Mouse (Mus musculus): ENCODE results near the gene Bmper. TPM values are rescaled to one million over a fixed set of nuclear protein-coding genes. Genes with fewer than 3 reads are reported as not detected.
A peak's percentile ranks its signal among the peaks of the same experiment; 100 is the strongest.

Bmper gene
- total RNA-seq, 2 experiments from 2014 or later, result 1.0 to 2.2 TPM

DNA sequence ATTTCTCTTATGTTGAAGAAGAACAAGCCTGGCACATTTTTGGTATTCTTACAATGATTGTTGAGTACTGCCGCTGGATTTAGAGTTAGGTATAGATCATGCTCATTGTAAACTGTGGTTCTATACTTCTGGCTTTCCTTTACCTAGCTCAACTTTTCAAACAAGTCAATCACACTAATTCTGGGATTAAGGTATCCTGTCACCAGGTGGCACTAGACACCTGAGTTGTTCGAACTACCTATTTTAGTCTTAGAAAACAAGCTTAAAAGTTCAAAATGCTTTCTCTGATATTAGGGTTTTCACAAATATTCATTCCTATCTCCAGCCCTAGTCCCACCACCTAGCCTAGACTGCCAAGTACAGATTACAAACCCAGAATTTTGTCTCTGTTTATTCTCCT is 196.2 kb downstream of the Bmper start:
- no peak for DNase-seq (ENCODE audit: low spot score in 2 of 2)

- DNase-seq (ENCODE audit: low spot score in 2 of 2), result no peak
Measured at GRCm38 (mm10) chr9:23423748-23424147, 200.9 kb downstream of the Bmper start.

DNA sequence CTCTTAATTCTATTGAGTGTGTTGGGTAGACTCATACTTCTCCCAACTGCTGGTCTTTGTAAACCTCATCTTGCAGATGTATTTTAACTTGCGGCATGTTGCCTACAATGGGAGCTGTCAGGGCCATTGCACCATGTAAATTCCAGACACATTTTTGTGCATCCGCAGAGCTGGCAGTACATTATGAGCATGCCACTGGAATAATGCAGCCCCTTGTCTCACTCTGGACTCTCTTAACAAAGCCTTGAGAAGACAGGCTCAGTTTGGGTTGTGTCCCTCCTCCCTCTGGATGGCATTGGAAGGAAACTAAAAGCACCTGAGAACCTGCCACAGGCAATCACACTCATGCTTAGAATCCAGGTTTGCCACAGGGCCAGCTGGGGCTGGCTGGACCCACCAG is 209.8 kb downstream of the Bmper start:
- DNase-seq (ENCODE audit: low spot score in 2 of 2), result no peak

DNA sequence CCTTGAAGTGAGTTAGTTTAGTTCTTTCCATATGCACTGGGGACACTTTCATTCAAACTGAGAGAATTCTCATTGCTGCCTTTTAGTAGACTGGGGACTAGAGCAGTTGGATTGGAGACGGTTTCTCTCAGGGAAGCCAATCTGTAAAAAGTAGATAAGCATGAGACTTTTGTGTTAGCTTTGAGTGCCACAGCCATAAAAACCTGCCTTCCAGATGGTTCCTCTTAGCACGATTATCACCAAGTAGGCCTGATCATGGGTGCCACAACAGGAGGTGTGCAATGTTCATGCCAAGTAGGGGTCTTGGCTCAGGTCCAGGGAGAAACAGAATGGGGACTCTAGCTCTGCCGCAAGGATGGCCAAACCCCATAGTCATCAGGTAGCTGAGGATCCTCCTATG is 210.4 kb downstream of the Bmper start:
- no peak for DNase-seq (ENCODE audit: low spot score in 2 of 2)

GRCm38 (mm10) chr9:23436751-23437150 is 213.9 kb downstream of the Bmper start:
- no peak for DNase-seq (ENCODE audit: low spot score in 2 of 2)

DNA sequence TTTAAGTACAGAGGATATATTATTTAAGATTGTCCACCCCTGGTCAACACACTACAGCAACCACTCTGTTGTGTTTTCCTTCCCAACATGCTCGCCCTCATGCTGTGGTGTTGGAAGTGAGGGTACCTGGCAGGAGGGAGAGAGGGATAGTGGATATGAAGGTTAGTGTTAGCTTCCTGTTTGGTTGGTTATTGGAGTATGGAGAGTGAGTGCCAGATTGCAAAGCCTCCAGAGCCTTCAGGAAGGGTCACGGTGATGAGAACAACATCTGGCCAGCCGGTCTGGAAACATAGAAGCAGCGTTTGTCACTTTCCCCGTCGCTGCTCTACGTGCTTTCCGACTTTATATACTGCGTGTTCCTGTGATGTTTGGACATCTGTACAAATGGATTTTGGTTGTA is 215.8 kb downstream of the Bmper start:
- no peak for DNase-seq (ENCODE audit: low spot score in 2 of 2)

DNA sequence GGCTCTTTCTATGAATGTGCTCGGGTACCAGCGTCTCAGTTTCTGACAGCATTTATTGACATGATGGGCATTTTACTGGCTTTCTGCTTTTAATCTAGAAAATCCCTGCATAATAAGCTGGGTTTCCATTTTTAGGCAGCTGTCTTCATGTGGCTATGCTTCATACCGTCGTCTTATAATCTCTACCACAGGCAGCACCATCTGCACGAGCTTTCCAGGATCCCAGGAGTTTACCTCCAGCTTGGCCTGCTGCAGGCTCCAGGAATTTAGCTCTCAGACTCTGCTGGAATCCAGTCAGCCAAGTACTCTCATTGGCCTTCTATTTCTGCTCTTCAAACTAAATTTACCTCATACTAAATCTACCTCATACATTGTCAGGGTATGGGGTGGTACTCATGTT is 219.3 kb downstream of the Bmper start:
- no peak for DNase-seq (ENCODE audit: low spot score in 2 of 2)

DNA sequence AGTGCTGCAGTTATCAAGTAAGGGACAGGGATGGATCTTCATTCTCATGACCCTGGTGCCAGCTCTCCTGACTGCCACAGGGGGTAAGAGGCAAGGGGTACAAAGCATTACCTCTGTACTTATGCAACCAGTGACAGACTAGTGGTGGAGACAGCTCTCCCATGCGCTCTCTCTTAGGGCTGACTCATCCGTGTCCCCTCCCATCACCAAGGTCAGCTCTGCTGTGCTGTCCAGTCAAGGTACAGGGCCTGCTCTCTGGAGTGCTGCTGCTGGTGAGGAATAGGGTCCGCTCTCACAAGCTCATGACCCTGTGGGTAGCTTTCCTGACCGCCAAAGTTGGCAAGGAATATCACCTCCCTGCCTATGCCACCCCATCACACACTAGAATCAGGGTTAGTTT is 222.1 kb downstream of the Bmper start:
- DNase-seq (ENCODE audit: low spot score in 2 of 2), result peak in 1 of 2 experiments; percentile 23

- DNase-seq (ENCODE audit: low spot score in 2 of 2), result no peak
Measured at GRCm38 (mm10) chr9:23447271-23447961, 224.5 kb downstream of the Bmper start.

DNA sequence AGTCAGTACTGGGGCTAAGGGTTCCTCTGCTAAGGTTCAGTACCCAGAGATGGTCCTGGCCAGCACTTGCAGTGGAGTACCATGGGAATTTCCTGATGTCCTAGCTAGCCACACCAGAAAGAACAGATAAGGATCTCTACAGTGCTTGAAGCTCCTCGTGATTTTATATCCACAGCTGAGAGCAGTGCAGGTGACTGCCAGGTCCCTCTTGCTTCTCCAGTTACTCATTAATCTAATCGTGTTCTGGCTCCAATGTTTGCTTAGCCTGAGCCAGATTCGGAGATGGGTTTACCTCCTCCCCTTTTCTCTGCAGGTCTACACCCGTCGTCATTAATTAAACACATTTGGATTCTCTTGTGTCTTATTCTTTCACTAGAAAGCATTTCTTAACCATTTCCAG is 230.4 kb downstream of the Bmper start:
- no peak for DNase-seq (ENCODE audit: low spot score in 2 of 2)

DNA sequence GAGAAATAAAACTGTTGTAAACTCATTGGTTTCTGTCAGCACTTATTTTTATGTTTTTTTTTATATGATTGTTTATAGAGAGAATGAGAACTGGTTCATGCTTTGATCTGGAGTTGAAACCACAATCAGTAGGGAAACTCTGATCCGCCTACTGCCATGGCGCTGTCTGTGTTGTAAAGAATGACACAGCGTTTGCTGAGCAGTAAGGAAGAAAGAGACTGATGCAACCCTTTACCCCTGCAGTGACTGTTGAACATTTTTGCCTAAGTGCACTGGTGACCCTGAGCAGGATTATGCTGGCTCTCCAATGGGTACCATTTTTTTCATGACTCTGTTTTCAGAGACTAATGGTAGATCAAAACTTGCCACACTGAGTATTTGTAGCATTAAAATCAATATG is 234.3 kb downstream of the Bmper start:
- no peak for DNase-seq (ENCODE audit: low spot score in 2 of 2)

- DNase-seq (ENCODE audit: low spot score in 2 of 2), result no peak
Measured at GRCm38 (mm10) chr9:23460721-23461120, 237.8 kb downstream of the Bmper start.

DNA sequence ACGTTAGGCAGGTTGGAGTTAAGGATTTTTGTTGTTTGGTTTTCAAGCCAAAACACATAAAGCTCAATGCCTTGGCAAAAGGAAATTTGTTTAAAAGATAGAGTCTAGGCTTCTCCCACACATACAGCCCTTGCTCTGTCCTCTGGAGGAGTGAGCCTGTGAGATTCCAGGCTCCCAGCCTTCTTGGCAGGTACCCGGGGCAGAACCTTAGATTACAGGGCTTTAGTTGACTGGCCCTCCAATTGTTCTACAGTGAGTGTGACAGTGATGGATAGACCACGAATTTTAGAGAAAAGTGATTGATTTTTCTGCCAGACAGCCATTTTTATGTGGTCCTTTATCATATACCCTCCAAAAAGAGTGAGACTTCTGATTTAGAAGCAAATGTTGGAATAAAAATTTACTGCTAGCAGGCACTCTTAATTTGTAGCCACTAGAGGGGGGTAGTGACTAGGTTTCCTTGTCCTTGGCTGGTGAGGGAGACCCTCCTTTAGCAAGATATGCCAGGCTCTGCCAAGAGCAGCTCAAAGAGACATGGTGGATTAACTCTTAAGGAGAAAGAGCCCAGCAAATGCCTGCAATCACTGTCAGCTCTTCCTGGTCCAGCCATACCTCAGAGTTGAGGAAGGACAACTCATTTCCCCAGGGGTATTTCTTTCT is 240.2 kb downstream of the Bmper start:
- DNase-seq (ENCODE audit: low spot score in 2 of 2), result no peak

- peak in 1 of 2 experiments; percentile 14 for DNase-seq (ENCODE audit: low spot score in 2 of 2)
Measured at GRCm38 (mm10) chr9:23464981-23465630, 242.2 kb downstream of the Bmper start.

DNA sequence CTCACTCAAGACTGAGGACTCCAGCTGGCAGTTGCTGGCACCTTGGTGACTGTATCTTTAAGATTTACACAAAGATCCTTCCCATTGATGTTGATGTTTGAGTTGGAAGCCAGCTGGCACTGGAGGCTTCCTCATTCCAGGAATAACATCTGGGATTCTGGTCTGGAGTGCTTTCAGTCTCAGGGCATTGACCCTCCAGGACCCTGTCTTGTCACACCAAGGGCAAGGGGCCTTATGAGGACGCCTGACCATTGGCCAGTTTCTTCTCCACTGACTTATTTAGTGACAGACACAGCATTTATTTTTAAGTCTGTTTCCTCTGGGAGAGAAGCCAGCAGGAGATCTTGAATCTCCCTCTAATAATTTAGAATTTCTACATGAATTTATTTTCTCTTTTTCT is 247.0 kb downstream of the Bmper start:
- DNase-seq (ENCODE audit: low spot score in 2 of 2), result no peak

DNA sequence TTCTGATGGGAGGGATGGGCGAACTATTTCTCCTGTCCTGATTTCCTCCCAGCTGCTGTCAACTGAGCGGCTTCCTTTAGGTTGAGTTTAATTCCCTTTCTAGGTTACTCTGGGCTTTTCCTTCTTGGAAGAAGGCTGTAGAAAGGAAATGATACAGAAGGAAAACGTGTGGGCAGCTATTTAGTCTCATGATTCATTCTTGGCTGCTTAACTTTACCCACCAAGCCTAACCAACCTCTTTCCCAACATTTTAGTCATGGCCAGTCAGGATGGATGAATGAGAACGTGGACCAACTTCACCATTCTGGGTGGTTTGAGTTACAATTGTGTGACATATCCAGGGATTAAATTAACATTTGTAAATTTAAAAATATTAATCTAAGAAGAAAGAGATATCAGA is 263.0 kb downstream of the Bmper start:
- no peak for DNase-seq (ENCODE audit: low spot score in 2 of 2)

- no peak for DNase-seq (ENCODE audit: low spot score in 2 of 2)
Measured at GRCm38 (mm10) chr9:23486725-23487378, 264.0 kb downstream of the Bmper start.

- DNase-seq (ENCODE audit: low spot score in 2 of 2), result no peak
Measured at GRCm38 (mm10) chr9:23488265-23488664, 265.4 kb downstream of the Bmper start.

DNA sequence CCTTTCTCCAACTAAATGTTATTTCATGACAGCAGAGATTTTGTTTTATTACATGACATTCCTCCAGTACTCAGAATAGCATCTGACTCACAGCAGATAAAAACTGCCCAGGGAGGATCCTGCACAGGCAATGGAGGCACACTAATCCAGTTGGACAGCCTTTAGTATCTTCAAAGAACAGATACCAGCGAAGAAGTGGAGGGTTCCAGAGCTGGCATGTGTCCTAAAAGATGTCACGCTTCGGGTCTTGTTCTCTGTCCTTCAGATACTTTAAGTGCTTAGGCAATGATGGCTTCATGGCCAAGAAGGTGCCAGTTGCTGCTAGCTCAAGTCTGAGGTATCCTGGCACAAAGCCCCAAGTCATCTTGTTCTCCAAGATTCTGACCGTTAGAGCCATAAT is 272.5 kb downstream of the Bmper start:
- peak in 1 of 2 experiments; percentile 33 for DNase-seq (ENCODE audit: low spot score in 2 of 2)

GRCm38 (mm10) chr9:23497626-23498025 is 274.8 kb downstream of the Bmper start:
- DNase-seq (ENCODE audit: low spot score in 2 of 2), result no peak

- no peak for DNase-seq (ENCODE audit: low spot score in 2 of 2)
Measured at GRCm38 (mm10) chr9:23533870-23534269, 311.0 kb downstream of the Bmper start.
